Mouse (Mus musculus) forebrain, embryonic 11.5 days (tissue): Measurements from ENCODE around the gene Fbxo3. TPM values are rescaled to one million over a fixed set of nuclear protein-coding genes. Genes with fewer than 3 reads are reported as not detected.
"Not testable (repeated sequence)": the region's sequence is repeated elsewhere in the genome, so short reads cannot be mapped to it uniquely, and the experiment has no call there.

Experiments
- ATAC-seq: fragments of 200-750 bp; cut with Nextera tagmentation; replicated peaks from 2 replicates; pipeline ENCODE4 v1.8.0; 2017; ENCODE audit warnings: moderate TSS enrichment; ENCODE audit not compliant: low FRiP score
- DNase-seq: peaks from one replicate; pipeline ENCODE4 v3.0.0-alpha.2; 2017; ENCODE audit warnings: low spot score
- H3K27ac ChIP-seq: fragments of 300-500 bp; sonication (generic); 2 replicates; pipeline ENCODE4 v1.5.1; 2014; ENCODE audit warnings: low read depth, low read length
- H3K27me3 ChIP-seq: fragments of 300-500 bp; sonication (generic); 2 replicates; pipeline ENCODE4 v1.6.1; 2014; ENCODE audit warnings: mild to moderate bottlenecking, low read length, mixed read lengths; ENCODE audit not compliant: control insufficient read depth, insufficient read depth
- H3K36me3 ChIP-seq: fragments of 300-500 bp; sonication (generic); 2 replicates; pipeline ENCODE4 v1.6.1; 2014; ENCODE audit warnings: mild to moderate bottlenecking, low read length, moderate library complexity, mixed read lengths; ENCODE audit not compliant: control insufficient read depth, insufficient read depth
- H3K4me1 ChIP-seq: fragments of 300-500 bp; sonication (generic); replicated peaks from 2 replicates; pipeline ENCODE4 v1.6.1; 2014; ENCODE audit warnings: low read length, mixed read lengths; ENCODE audit not compliant: control insufficient read depth, insufficient read depth
- H3K4me2 ChIP-seq: fragments of 300-500 bp; sonication (generic); 2 replicates; pipeline ENCODE4 v1.6.1; 2014; ENCODE audit warnings: low read depth, mild to moderate bottlenecking, low read length, moderate library complexity, mixed read lengths; ENCODE audit not compliant: severe bottlenecking
- H3K4me3 ChIP-seq: fragments of 300-500 bp; sonication (generic); 2 replicates; pipeline ENCODE4 v1.5.1; 2014; ENCODE audit warnings: low read depth, low read length
- H3K9ac ChIP-seq: fragments of 300-500 bp; sonication (generic); 2 replicates; pipeline ENCODE4 v1.6.1; 2014; ENCODE audit warnings: low read length
- H3K9me3 ChIP-seq: fragments of 300-500 bp; sonication (generic); 2 replicates; pipeline ENCODE4 v1.6.1; 2016; ENCODE audit warnings: low read length, mixed read lengths; ENCODE audit not compliant: control insufficient read depth
- WGBS: fragments of 180-500 bp; shearing (Covaris S2); extraction: QIAGEN DNeasy Blood & Tissue Kit; methylation state at CpG from one replicate; pipeline ENCODE4 v1.1.7; 2014; 5-methylcytosine and 5-hydroxymethylcytosine counted together
- polyA plus RNA-seq: library from polyadenylated mRNA; unstranded; fragments of >200 nt; fragmentation: Nextera tagmentation; extraction: Ambion mirVana; gene quantifications from 2 replicates; pipeline ENCODE4 v1.2.1, GENCODE M21; 2014

The Fbxo3 gene
- polyA plus RNA-seq, 1 experiment from 2014 or later, result 61.4 TPM

DNA sequence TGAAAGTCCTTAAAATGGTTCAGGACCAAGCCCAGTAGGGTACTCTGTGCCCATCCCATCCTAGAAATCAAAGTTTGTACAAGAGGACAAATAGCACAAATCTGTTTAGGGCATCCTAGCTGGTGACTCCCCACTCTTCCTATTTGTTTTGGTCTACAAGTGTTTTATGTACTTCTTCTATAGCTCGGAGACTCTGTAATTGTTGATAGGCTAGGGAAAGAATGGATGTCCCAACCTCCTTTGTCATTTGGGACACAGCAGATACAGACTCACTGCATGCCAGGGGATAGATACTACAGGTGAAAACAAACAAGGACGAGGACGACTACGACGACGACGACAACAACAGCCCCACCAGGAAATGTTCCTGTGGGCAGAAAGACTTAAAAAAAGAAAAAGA is 40.9 kb downstream of the Fbxo3 start, which contains the start of gene Gm10799:
Gene Gm10799 (minus strand): TSS at position 101 of the 400 bp plus-strand sequence.
- not testable (repeated sequence) for H3K27me3 ChIP-seq, H3K9ac ChIP-seq, H3K27ac ChIP-seq, DNase-seq, H3K36me3 ChIP-seq, H3K9me3 ChIP-seq, H3K4me1 ChIP-seq, H3K4me3 ChIP-seq, ATAC-seq, H3K4me2 ChIP-seq
- 93% methylated on average over 7 of the region's 7 CpGs for WGBS

DNA sequence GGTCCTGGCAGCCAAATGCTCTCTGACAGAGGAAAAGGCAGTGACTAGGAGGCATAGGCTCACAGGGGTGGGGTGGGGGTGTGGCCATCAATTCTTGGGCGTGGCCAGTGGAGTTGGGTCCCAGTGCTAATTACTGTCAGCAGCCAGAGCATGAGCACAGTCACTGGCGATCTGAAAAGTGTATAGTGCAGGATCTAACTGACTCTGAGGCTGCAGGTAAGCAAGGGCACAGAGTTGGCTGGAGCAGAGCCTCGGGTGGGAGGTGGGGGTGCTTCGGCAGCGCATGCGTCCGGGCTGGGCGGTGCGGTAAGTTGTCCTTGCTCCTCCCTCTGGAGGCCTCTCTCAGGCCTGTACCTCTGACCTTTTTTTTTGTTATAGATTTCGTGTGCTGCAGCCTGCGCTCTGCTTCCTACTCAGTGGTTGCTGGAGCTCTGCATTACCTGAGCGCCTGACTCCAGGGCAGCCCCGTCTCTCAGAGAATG is 42.2 kb downstream of the Fbxo3 start, which contains the start of gene Cd59b:
Gene Cd59b (plus strand): TSS at position 146 of the 482 bp plus-strand sequence.
- Histone ChIP-seq H3K36me3 (no peaks in the 10 kb centered on the region), H3K9ac (peak within 1 kb of the TSS; percentile 45; the same call in 1 of the 2 replicates), H3K4me1 (no peaks in the 10 kb centered on the region), H3K27me3 (no peaks in the 10 kb centered on the region), H3K27ac (no peak within 1 kb of the TSS), H3K9me3 (no peaks in the 10 kb centered on the region), H3K4me3 (peak within 1 kb of the TSS; percentile 34), H3K4me2 (peak within 1 kb of the TSS; percentile 54)
- WGBS, result 5% methylated on average over 13 of the region's 13 CpGs
- peak; percentile 93 for ATAC-seq
- peak; percentile 79 for DNase-seq

DNA sequence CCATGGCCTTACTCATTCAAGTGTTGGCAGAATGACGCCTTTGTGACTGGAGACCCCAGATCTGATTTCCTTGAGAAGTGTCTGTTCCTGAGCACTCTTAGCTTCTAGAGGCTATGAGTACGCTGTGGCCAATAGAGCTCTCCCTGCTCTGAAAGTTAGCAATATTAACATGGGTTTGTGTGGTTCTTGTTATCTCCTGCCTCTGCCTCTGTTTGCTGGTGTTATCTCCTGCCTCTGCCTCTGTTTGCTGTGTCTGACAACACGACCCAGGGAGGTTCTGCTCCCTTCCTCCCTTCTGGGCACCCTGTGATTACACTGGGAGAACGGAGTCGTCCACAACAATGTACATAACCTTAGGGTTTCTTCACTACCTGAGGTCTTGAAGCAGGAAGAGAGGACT is 50.8 kb downstream of the Fbxo3 start:
- H3K4me1 ChIP-seq, H3K9ac ChIP-seq, H3K4me3 ChIP-seq, H3K36me3 ChIP-seq, DNase-seq, H3K4me2 ChIP-seq, H3K27ac ChIP-seq, ATAC-seq, H3K9me3 ChIP-seq, H3K27me3 ChIP-seq: not testable (repeated sequence)
- 80% methylated on average over 5 of the region's 5 CpGs for WGBS

DNA sequence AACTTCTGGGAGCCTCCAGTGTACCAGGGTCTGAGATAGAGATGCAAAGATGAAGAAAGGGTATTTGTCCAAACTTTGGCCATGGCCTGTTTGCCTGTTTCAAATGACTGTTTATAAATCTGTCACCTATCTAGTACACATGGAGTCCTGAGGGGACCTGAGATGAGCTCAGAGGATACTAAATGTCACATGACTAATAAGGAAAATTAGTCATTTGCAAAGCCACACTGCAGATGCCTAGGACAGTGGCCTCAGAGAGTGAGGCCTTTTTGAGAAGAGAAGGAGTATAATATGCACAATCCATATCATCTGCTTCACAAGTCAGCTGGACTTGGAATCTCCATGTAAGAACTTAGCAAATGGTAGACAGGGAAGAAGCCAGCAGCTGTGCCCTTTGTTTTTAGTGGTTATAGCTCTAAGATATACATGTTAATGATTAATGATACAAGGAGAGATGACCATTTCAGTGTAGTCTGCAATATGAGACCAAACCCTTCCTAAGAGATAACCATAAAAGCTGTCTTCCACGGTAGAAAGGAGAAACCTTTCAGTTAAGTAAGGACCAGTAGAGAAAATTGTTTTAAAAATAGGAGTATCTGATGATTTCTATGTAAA is 54.0 kb downstream of the Fbxo3 start:
- WGBS, result no CpG with 5 or more reads among the region's 1 CpGs
- H3K4me1 ChIP-seq, H3K27me3 ChIP-seq, H3K36me3 ChIP-seq, H3K27ac ChIP-seq, ATAC-seq, H3K4me3 ChIP-seq, DNase-seq, H3K4me2 ChIP-seq, H3K9ac ChIP-seq, H3K9me3 ChIP-seq: not testable (repeated sequence)

DNA sequence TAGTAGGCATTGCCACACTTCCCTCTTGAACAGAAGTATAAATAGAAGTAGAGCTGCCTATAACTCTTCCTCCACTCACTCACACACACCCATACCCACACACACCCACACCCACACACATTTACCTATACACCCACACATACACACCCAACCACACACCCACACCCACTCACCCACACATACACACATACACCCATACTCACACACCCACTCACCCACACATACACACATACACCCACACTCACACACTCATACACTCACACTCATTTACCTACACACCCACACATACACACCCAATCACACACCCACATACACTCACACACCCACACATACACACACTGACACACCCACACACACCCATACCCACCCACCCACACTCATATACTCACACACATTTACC is 55.0 kb downstream of the Fbxo3 start:
- ATAC-seq, result no peak
- Histone ChIP-seq H3K9ac (no peak overlapping the region), H3K4me1 (no peaks in the 10 kb centered on the region), H3K27me3 (no peaks in the 10 kb centered on the region), H3K27ac (no peak overlapping the region), H3K4me3 (no peak overlapping the region), H3K36me3 (no peaks in the 10 kb centered on the region), H3K9me3 (no peaks in the 10 kb centered on the region), H3K4me2 (no peak overlapping the region)
- no peak for DNase-seq

DNA sequence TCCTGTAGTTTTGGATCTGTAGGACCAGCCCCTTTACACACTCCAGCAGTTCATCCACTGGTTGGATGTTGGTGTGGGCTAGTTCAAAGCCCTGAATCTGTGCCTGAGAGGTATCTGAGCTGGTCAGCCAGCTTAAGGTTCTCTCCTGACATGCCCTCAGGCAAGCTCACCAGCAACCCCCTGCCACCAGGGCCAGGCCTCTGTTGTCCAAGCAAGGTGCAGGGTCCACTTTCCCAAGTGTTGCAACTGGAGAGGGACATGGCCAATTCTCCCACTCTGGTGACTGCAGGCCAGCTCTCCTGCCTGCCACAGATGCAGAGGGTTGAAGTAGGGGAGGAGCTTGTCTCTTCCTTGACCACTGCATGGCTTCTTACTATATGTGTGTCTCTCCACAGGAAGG is 56.5 kb downstream of the Fbxo3 start:
- not testable (repeated sequence) for H3K4me2 ChIP-seq, H3K36me3 ChIP-seq, H3K4me1 ChIP-seq, DNase-seq, H3K9ac ChIP-seq, H3K9me3 ChIP-seq, H3K27me3 ChIP-seq, H3K4me3 ChIP-seq, ATAC-seq, H3K27ac ChIP-seq

DNA sequence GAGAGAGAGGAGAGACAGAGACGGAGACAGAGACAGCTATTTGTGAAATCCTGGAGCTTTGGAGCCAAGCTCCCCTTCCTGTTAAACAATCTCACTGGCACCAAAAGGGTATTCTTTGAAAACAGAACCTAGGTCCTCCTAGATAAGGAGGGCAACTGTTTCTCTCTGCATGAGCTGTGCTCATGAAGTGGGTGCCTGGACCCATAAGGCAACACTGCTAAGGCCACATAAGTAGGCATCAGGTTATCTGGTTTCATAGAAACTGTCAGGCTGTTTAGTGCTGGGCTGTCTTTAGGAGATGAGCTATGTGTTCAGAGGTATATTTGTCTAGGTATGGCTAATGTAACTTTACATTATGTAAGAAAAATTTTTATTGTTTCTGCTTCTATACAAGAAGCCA is 60.0 kb downstream of the Fbxo3 start:
- not testable (repeated sequence) for H3K27me3 ChIP-seq, H3K4me3 ChIP-seq, H3K4me1 ChIP-seq, H3K36me3 ChIP-seq, H3K4me2 ChIP-seq, H3K9me3 ChIP-seq, H3K27ac ChIP-seq, H3K9ac ChIP-seq, DNase-seq, ATAC-seq
- WGBS, result 89% methylated on average over 1 of the region's 1 CpGs

DNA sequence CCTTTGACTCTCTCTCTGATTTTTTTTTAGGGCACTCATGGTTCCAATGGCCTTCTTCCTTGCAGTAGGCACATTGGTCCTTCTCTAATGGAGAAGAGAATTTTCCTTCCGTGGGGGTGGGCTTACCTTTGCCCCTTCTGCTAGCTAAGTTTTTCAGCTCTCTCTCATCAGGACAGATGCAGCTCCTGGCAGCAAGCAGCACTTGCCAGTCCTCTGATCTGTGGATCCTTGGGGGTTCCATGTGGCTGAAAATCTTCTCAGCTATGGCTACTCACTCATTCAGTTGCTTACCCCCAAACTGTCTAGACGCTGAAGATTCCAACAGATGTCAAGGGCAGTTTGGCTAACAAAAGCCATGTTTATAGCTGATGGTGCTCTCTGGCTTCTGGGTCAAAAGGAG is 65.8 kb downstream of the Fbxo3 start:
- Histone ChIP-seq H3K9me3 (no peaks in the 10 kb centered on the region), H3K4me3 (no peak overlapping the region), H3K36me3 (no peaks in the 10 kb centered on the region), H3K4me1 (no peaks in the 10 kb centered on the region), H3K9ac (no peak overlapping the region), H3K27me3 (no peaks in the 10 kb centered on the region), H3K27ac (no peak overlapping the region), H3K4me2 (no peak overlapping the region)
- DNase-seq, result no peak
- no peak for ATAC-seq
- WGBS, result 88% methylated on average over 2 of the region's 2 CpGs

DNA sequence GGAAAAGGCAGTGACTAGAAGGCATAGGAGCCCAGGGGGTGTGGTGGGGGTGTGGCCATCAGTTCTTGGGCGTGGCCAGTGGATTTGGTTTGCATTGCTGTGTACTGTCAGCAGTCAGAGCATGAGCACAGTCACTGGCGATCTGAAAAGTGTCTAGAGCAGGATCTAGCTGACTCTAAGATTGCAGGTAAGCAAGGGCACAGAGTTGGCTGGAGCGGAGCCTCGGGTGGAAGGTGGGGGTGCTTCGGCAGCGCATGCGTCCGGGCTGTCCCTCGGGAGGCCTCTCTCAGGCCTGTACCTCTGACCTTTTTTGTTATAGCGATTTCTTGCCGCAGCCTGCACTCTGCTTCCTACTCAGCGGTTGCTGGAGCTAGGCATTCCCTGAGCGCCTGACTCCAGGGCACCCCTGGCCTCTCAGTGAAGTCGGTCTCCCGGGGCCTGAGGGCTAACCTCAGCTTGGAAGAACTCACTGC is 68.3 kb downstream of the Fbxo3 start, which contains the start of gene Cd59a:
Gene Cd59a (plus strand): TSS at position 61 of the 473 bp plus-strand sequence.
- H3K4me1 ChIP-seq, result no peaks in the 10 kb centered on the region
- H3K27ac ChIP-seq, result peak within 1 kb of the TSS; percentile 21; the same call in 1 of the 2 replicates
- H3K4me3 ChIP-seq, result peak within 1 kb of the TSS; percentile 36
- H3K27me3 ChIP-seq, result no peaks in the 10 kb centered on the region
- no peaks in the 10 kb centered on the region for H3K36me3 ChIP-seq
- no peaks in the 10 kb centered on the region for H3K9me3 ChIP-seq
- peak within 1 kb of the TSS; percentile 50 for H3K4me2 ChIP-seq
- peak within 1 kb of the TSS; percentile 56 for H3K9ac ChIP-seq
- WGBS, result 5% methylated on average over 15 of the region's 15 CpGs
- ATAC-seq (peak; percentile 88), DNase-seq (peak; percentile 83)
